Mouse (Mus musculus): Measurements from ENCODE around the gene Clic4. TPM values are rescaled to one million over a fixed set of nuclear protein-coding genes. Genes with fewer than 3 reads are reported as not detected.
"Not testable (repeated sequence)": the region's sequence is repeated elsewhere in the genome, so short reads cannot be mapped to it uniquely, and the experiment has no call there.

Gene Clic4
- polyA plus RNA-seq, 1 experiment from 2014 or later: 100 TPM

GRCm38 (mm10) chr4:135286833-135287395 is 14.3 kb upstream of the Clic4 start:
- ATAC-seq (ENCODE audit: low read depth): 0 out of 2 replicates have a peak, but pooled peaks have one; percentile 22
- Histone ChIP-seq H3K9me3 (ENCODE audit: control insufficient read depth, low read length) (no peaks in the 10 kb centered on the region), H3K4me3 (ENCODE audit: low read depth, low read length) (no peak overlapping the region), H3K4me1 (ENCODE audit: control insufficient read depth, insufficient read depth, low read length) (0 out of 2 replicates have a peak, but pooled peaks cover 8% of the 10 kb centered on the region), H3K27me3 (replicated peaks; ENCODE audit: control insufficient read depth, insufficient read depth, low read length) (no peaks in the 10 kb centered on the region), H3K9ac (ENCODE audit: low read depth, low read length) (peak overlapping the region; percentile 46; the same call in 1 of the 2 replicates), H3K27ac (replicated peaks; ENCODE audit: low read depth, low read length) (peak overlapping the region; percentile 21; the same call in 1 of the 2 replicates), H3K4me2 (ENCODE audit: low read depth, low read length) (peak overlapping the region; percentile 42), H3K36me3 (ENCODE audit: control insufficient read depth, insufficient read depth, low read length) (no peaks in the 10 kb centered on the region)
- DNase-seq (ENCODE audit: low spot score): peak; percentile 72
- WGBS: 8% methylated on average over 16 of the region's 16 CpGs

- 57% methylated on average over 12 of the region's 12 CpGs for WGBS
- H3K27ac ChIP-seq (replicated peaks; ENCODE audit: low read depth, low read length): no peak overlapping the region; the same call in 1 of the 2 replicates
Observed at GRCm38 (mm10) chr4:135286033-135286622, 13.5 kb upstream of the Clic4 start.

GRCm38 (mm10) chr4:135285436-135285835 is 12.8 kb upstream of the Clic4 start:
- DNase-seq (ENCODE audit: low spot score) (peak; percentile 22), ATAC-seq (ENCODE audit: low read depth) (no peak)
- Histone ChIP-seq H3K36me3 (ENCODE audit: control insufficient read depth, insufficient read depth, low read length) (no peaks in the 10 kb centered on the region), H3K4me1 (ENCODE audit: control insufficient read depth, insufficient read depth, low read length) (0 out of 2 replicates have a peak, but pooled peaks cover 8% of the 10 kb centered on the region), H3K27ac (replicated peaks; ENCODE audit: low read depth, low read length) (no peak overlapping the region), H3K9me3 (ENCODE audit: control insufficient read depth, low read length) (no peaks in the 10 kb centered on the region), H3K4me3 (ENCODE audit: low read depth, low read length) (no peak overlapping the region), H3K4me2 (ENCODE audit: low read depth, low read length) (no peak overlapping the region), H3K9ac (ENCODE audit: low read depth, low read length) (no peak overlapping the region), H3K27me3 (replicated peaks; ENCODE audit: control insufficient read depth, insufficient read depth, low read length) (no peaks in the 10 kb centered on the region)
- WGBS: 50% methylated on average over 8 of the region's 8 CpGs

More at GRCm38 (mm10) chr4:135286033-135286622, 13.5 kb upstream of the Clic4 start:
- ATAC-seq (ENCODE audit: low read depth): no peak
- H3K4me1 ChIP-seq (ENCODE audit: control insufficient read depth, insufficient read depth, low read length): 0 out of 2 replicates have a peak, but pooled peaks cover 8% of the 10 kb centered on the region
- no peak overlapping the region for H3K4me2 ChIP-seq (ENCODE audit: low read depth, low read length)
- no peaks in the 10 kb centered on the region for H3K27me3 ChIP-seq (replicated peaks; ENCODE audit: control insufficient read depth, insufficient read depth, low read length)
- H3K36me3 ChIP-seq (ENCODE audit: control insufficient read depth, insufficient read depth, low read length): no peaks in the 10 kb centered on the region
- no peak overlapping the region for H3K9ac ChIP-seq (ENCODE audit: low read depth, low read length)
- no peaks in the 10 kb centered on the region for H3K9me3 ChIP-seq (ENCODE audit: control insufficient read depth, low read length)
- no peak overlapping the region for H3K4me3 ChIP-seq (ENCODE audit: low read depth, low read length)
- no peak for DNase-seq (ENCODE audit: low spot score)

GRCm38 (mm10) chr4:135283875-135284274 is 11.3 kb upstream of the Clic4 start:
- Histone ChIP-seq H3K4me1 (ENCODE audit: control insufficient read depth, insufficient read depth, low read length) (0 out of 2 replicates have a peak, but pooled peaks cover 8% of the 10 kb centered on the region), H3K4me2 (ENCODE audit: low read depth, low read length) (no peak overlapping the region), H3K36me3 (ENCODE audit: control insufficient read depth, insufficient read depth, low read length) (no peaks in the 10 kb centered on the region), H3K4me3 (ENCODE audit: low read depth, low read length) (no peak overlapping the region), H3K27me3 (replicated peaks; ENCODE audit: control insufficient read depth, insufficient read depth, low read length) (no peaks in the 10 kb centered on the region), H3K9me3 (ENCODE audit: control insufficient read depth, low read length) (no peaks in the 10 kb centered on the region), H3K27ac (replicated peaks; ENCODE audit: low read depth, low read length) (no peak overlapping the region), H3K9ac (ENCODE audit: low read depth, low read length) (no peak overlapping the region)
- 76% methylated on average over 7 of the region's 7 CpGs for WGBS
- DNase-seq (ENCODE audit: low spot score) (no peak), ATAC-seq (ENCODE audit: low read depth) (no peak)

GRCm38 (mm10) chr4:135283417-135283816 is 10.8 kb upstream of the Clic4 start:
- DNase-seq (ENCODE audit: low spot score) (no peak), ATAC-seq (ENCODE audit: low read depth) (no peak)
- Histone ChIP-seq H3K36me3 (ENCODE audit: control insufficient read depth, insufficient read depth, low read length) (no peaks in the 10 kb centered on the region), H3K4me3 (ENCODE audit: low read depth, low read length) (no peak overlapping the region), H3K27ac (replicated peaks; ENCODE audit: low read depth, low read length) (no peak overlapping the region), H3K9me3 (ENCODE audit: control insufficient read depth, low read length) (no peaks in the 10 kb centered on the region), H3K4me1 (ENCODE audit: control insufficient read depth, insufficient read depth, low read length) (0 out of 2 replicates have a peak, but pooled peaks cover 8% of the 10 kb centered on the region), H3K4me2 (ENCODE audit: low read depth, low read length) (no peak overlapping the region), H3K9ac (ENCODE audit: low read depth, low read length) (no peak overlapping the region), H3K27me3 (replicated peaks; ENCODE audit: control insufficient read depth, insufficient read depth, low read length) (no peaks in the 10 kb centered on the region)
- WGBS: 76% methylated on average over 4 of the region's 4 CpGs

- Histone ChIP-seq H3K4me3 (ENCODE audit: low read depth, low read length) (no peak overlapping the region), H3K9ac (ENCODE audit: low read depth, low read length) (no peak overlapping the region), H3K4me1 (ENCODE audit: control insufficient read depth, insufficient read depth, low read length) (0 out of 2 replicates have a peak, but pooled peaks cover 8% of the 10 kb centered on the region), H3K27me3 (replicated peaks; ENCODE audit: control insufficient read depth, insufficient read depth, low read length) (no peaks in the 10 kb centered on the region), H3K27ac (replicated peaks; ENCODE audit: low read depth, low read length) (no peak overlapping the region), H3K36me3 (ENCODE audit: control insufficient read depth, insufficient read depth, low read length) (no peaks in the 10 kb centered on the region), H3K4me2 (ENCODE audit: low read depth, low read length) (no peak overlapping the region), H3K9me3 (ENCODE audit: control insufficient read depth, low read length) (no peaks in the 10 kb centered on the region)
- no peak for ATAC-seq (ENCODE audit: low read depth)
- DNase-seq (ENCODE audit: low spot score): no peak
- WGBS: 53% methylated on average over 13 of the region's 13 CpGs
Observed at GRCm38 (mm10) chr4:135282651-135283290, 10.2 kb upstream of the Clic4 start.

- not testable (repeated sequence) for ATAC-seq (ENCODE audit: low read depth); H3K4me3 ChIP-seq (ENCODE audit: low read depth, low read length)
- WGBS: 69% methylated on average over 2 of the region's 2 CpGs
Observed at GRCm38 (mm10) chr4:135280016-135280415, 7.4 kb upstream of the Clic4 start.

GRCm38 (mm10) chr4:135276681-135277379 is 4.2 kb upstream of the Clic4 start:
- Histone ChIP-seq H3K36me3 (ENCODE audit: control insufficient read depth, insufficient read depth, low read length) (no peaks in the 10 kb centered on the region), H3K27me3 (replicated peaks; ENCODE audit: control insufficient read depth, insufficient read depth, low read length) (no peaks in the 10 kb centered on the region), H3K9ac (ENCODE audit: low read depth, low read length) (no peak overlapping the region), H3K27ac (replicated peaks; ENCODE audit: low read depth, low read length) (no peak overlapping the region), H3K9me3 (ENCODE audit: control insufficient read depth, low read length) (no peaks in the 10 kb centered on the region), H3K4me2 (ENCODE audit: low read depth, low read length) (no peak overlapping the region), H3K4me1 (ENCODE audit: control insufficient read depth, insufficient read depth, low read length) (0 out of 2 replicates have a peak, but pooled peaks cover 5% of the 10 kb centered on the region), H3K4me3 (ENCODE audit: low read depth, low read length) (no peak overlapping the region)
- ATAC-seq (ENCODE audit: low read depth) (no peak), DNase-seq (ENCODE audit: low spot score) (no peak)
- 63% methylated on average over 4 of the region's 4 CpGs for WGBS

More at GRCm38 (mm10) chr4:135280016-135280415, 7.4 kb upstream of the Clic4 start:
- H3K9ac ChIP-seq (ENCODE audit: low read depth, low read length); H3K4me1 ChIP-seq (ENCODE audit: control insufficient read depth, insufficient read depth, low read length); H3K36me3 ChIP-seq (ENCODE audit: control insufficient read depth, insufficient read depth, low read length); H3K27ac ChIP-seq (replicated peaks; ENCODE audit: low read depth, low read length); H3K27me3 ChIP-seq (replicated peaks; ENCODE audit: control insufficient read depth, insufficient read depth, low read length); H3K9me3 ChIP-seq (ENCODE audit: control insufficient read depth, low read length); H3K4me2 ChIP-seq (ENCODE audit: low read depth, low read length); DNase-seq (ENCODE audit: low spot score): not testable (repeated sequence)
